15 mouse cellular contexts compared by ENCODE assay signal in genomic region chr19:34022759-34023158, GRCm38 (mm10). TPM values are rescaled to one million over a fixed set of nuclear protein-coding genes. Genes with fewer than 3 reads are reported as not detected.
A peak's percentile ranks its signal among the peaks of the same experiment; 100 is the strongest.
DNase-seq lines count a peak whose midpoint lies in the region; ATAC-seq and TF ChIP-seq lines count a peak whose summit lies in the region.
"Had no signal": no experiment of that assay in that cellular context is flagged by ENCODE, and none has a peak within 500 bp of the region (broad histone marks: within the 10 kb centered on the region; RNA-seq: fewer than 3 reads in every experiment).

No protein-coding gene starts in this region.

- peaks cover 26% of the 10 kb centered on the region for H3K27me3 ChIP-seq in Patski
- H3K27me3 ChIP-seq: neural tube, embryonic 13.5 days had no signal

- H3K4me3 ChIP-seq in layer of hippocampus, adult 2 months = no peak overlapping the region
- H3K4me3 ChIP-seq: neural tube, embryonic 13.5 days had no signal

- POLR2A ChIA-PET in Patski (lab: Charles Lee) = no interaction called here

- in situ Hi-C loops in Patski (cut with MboI; ENCODE audit: low pct_unique_long_range_greater_than_20kb) = no loop called here

- CTCF ChIA-PET in Patski (lab: Charles Lee) = no interaction called here

- TF ChIP-seq CTCF in layer of hippocampus, adult 2 months (conservative IDR thresholded peaks at IDR 0.05) = peak; percentile 82
- peak; percentile 54 for TF ChIP-seq CTCF in Patski (IDR thresholded peaks at IDR 0.05)

- ATAC-seq in cerebellum, adult (ENCODE audit: insufficient number of reproducible peaks, low FRiP score, low TSS enrichment) = no peak
- no peak for ATAC-seq in Patski
- ATAC-seq in megakaryocyte-erythroid progenitor cell, adult 5-6 weeks (replicated peaks; ENCODE audit: low FRiP score, low TSS enrichment, poor library complexity, severe bottlenecking) = no peak

- no peak overlapping the region for H3K27ac ChIP-seq in layer of hippocampus, adult 2 months
- H3K27ac ChIP-seq: neural tube, embryonic 13.5 days had no signal

- DNase-seq in cerebellum, adult 9-10 months = peak; percentile 6
- no peak for DNase-seq in layer of hippocampus, adult 2 months (ENCODE audit: low spot score in 2 of 2)
- no peak for DNase-seq in layer of hippocampus, adult 8-10 months (ENCODE audit: low spot score in 2 of 2)
- no peak for DNase-seq in Patski (ENCODE audit: low read depth, low spot score)
- peak; percentile 16 for DNase-seq in mesoderm, embryonic 11.5 days (ENCODE audit: low read depth, low spot score)
- no peak for DNase-seq in frontal cortex, postnatal 25 days (ENCODE audit: low spot score in 2 of 2)
- DNase-seq: adrenal gland, postnatal 10 days had no signal

RNA-seq across cellular contexts. Expression of gene Lipk, which starts 14.7 kb away (rescaled TPM):
- total RNA-seq in layer of hippocampus, adult 2 months (2021) = not detected
- not detected for total RNA-seq in layer of hippocampus, adult 8-10 months (2022)
- polyA plus RNA-seq in Patski (2021) = not detected
- total RNA-seq in megakaryocyte-erythroid progenitor cell, adult 5-6 weeks (2014; fragmentation: Nextera tagmentation) = not detected in 2 replicates
- not detected in 2 replicates for total RNA-seq in megakaryocyte-erythroid progenitor cell, adult 5-6 weeks (2017)
- total RNA-seq: hematopoietic stem cell, adult 5-6 weeks; layer of hippocampus, postnatal 14 days had no signal
- polyA plus RNA-seq: C2C12; liver, embryonic 16.5 days; neural tube, embryonic 13.5 days had no signal

RNA-seq across cellular contexts. Expression of gene Lipn, which starts 44.4 kb away (rescaled TPM):
- not detected for total RNA-seq in layer of hippocampus, adult 2 months (2021)
- total RNA-seq in layer of hippocampus, adult 8-10 months (2022) = not detected
- not detected for polyA plus RNA-seq in Patski (2021)
- not detected in 2 replicates for total RNA-seq in megakaryocyte-erythroid progenitor cell, adult 5-6 weeks (2014; fragmentation: Nextera tagmentation)
- not detected in 2 replicates for total RNA-seq in megakaryocyte-erythroid progenitor cell, adult 5-6 weeks (2017)
- total RNA-seq: adrenal gland, postnatal 10 days; hematopoietic stem cell, adult 5-6 weeks; layer of hippocampus, postnatal 14 days had no signal
- polyA plus RNA-seq: cortical plate, adult 2 months; liver, embryonic 16.5 days; neural tube, embryonic 13.5 days had no signal

Comparison
In these comparisons a context has a peak if more than half of its experiments do, and no peak if none do; other contexts are left out.
1. DNase-seq: peak in cerebellum, adult 9-10 months (single experiment) and mesoderm, embryonic 11.5 days (single experiment); none in layer of hippocampus, adult 2 months (0 of 2), layer of hippocampus, adult 8-10 months (0 of 2), Patski (single experiment) and frontal cortex, postnatal 25 days (0 of 2).